Mouse (Mus musculus): ENCODE results near the gene Pla2g5.

Gene Pla2g5

GRCm38 (mm10) chr4:138794344-138794743 lies 68.9 kb downstream of the Pla2g5 start:
- no peak for DNase-seq

DNA sequence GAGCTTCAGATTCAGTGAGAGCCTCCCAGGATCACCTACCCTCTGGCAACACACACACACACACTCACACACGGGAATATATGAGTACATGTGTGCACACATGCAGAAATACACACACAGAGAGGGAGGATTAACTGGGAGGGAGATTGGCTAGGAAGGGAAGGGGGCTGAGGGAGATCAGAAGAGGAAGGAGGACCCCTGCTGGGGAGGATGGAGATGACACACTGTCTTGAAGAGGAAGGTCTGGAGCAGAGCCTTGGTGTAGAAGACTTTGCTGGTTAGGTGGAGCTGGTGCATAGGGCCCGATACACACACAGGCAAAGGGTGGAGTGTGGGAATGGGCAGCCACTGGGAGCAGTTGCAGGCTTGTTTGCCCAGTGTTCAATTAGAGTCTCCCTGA lies 70.0 kb downstream of the Pla2g5 start:
- DNase-seq: peak; percentile 63

- peak; percentile 18 for DNase-seq
These were observed 70.7 kb downstream of the Pla2g5 start for GRCm38 (mm10) chr4:138792599-138792998.

DNA sequence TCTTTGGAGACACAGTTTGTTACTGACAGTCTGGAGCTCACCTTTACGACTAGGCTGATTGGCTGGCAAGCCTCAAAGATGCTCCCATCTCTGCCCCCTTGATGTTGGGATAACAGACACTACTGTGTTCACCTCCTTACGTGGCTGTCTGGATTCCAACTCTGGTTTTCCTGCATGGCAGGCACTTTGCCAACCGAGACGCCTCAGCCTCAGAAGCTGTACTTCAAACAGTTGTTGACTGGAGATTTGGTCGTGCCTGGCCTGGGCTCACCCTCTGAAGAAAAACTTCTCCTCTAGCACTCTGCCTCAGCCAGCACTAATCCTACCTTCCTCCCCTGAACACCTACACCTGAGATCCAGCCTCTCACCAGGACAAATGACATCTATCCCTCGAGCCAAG lies 71.8 kb downstream of the Pla2g5 start:
- DNase-seq: no peak

GRCm38 (mm10) chr4:138788381-138788780 lies 74.9 kb downstream of the Pla2g5 start:
- DNase-seq: no peak

- DNase-seq: no peak
These were observed 77.1 kb downstream of the Pla2g5 start for GRCm38 (mm10) chr4:138786141-138786540.

- DNase-seq: peak; percentile 21
These were observed 77.6 kb downstream of the Pla2g5 start for GRCm38 (mm10) chr4:138785721-138786120.

DNA sequence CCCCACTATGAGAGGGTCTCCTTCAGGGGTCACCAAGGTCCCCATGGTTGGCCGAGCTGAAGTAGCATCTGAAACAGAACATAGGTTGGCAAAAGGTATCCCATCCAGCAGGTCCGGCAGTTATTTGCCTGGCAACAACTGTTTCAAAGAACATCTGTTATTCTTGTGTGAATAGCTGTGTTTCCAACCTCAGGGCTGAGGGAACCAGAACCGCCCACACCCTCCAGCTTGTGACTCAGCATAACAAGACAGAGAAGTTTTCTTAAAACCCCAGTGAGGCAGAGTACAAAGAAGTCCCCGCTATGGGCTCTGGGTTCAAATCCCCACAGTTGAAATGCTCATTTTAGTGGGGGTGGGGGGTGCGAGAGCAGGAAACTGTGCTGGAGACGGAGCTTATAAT lies 81.2 kb downstream of the Pla2g5 start:
- no peak for DNase-seq

- DNase-seq: no peak
These were observed 83.0 kb downstream of the Pla2g5 start for GRCm38 (mm10) chr4:138780300-138780699.

- no peak for DNase-seq
These were observed 85.6 kb downstream of the Pla2g5 start for GRCm38 (mm10) chr4:138777417-138778407.

DNA sequence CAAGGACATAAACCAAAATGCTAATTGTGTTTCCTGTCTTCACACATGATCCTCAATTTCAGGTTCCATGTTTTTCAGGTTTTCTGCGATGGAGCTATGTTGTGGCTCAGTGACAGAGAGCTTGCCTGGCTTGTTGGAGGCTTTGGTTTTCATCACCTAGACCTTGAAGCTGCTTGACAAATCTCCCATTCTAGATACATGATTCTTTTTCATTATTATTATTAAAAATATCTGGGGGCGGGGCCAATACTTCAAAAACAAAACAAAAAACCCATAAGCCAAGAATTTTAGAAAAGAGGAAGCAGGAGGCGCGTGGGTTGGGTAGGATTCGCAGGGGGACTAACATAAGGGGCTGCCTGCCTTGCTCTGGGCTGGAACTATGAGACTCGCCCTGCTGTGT lies 87.8 kb downstream of the Pla2g5 start, which contains the start of gene Pla2g2d:
Pla2g2d (plus strand) TSS at position 301 of the 400 bp plus-strand sequence.
- DNase-seq: no peak

DNA sequence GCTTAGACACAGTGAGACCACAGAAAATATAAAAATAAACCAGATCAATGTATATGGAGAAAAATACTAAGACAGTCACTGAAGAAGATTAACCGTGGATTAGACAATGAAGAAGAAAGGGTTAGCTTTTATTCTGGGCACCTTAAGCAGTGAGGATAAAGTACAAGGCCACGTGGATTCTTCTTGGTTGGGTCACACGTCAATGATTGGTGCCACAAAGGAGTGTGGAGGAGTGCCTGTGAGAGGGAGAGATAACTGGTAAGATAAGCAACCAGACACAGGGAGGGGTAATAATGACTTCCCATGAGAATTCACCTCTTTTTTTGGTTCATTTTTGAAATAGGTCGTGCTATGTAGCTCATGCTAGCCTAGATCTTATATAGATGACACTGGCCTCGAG lies 90.9 kb downstream of the Pla2g5 start:
- no peak for DNase-seq

- no peak for DNase-seq
These were observed 91.3 kb downstream of the Pla2g5 start for GRCm38 (mm10) chr4:138771970-138772369.

DNA sequence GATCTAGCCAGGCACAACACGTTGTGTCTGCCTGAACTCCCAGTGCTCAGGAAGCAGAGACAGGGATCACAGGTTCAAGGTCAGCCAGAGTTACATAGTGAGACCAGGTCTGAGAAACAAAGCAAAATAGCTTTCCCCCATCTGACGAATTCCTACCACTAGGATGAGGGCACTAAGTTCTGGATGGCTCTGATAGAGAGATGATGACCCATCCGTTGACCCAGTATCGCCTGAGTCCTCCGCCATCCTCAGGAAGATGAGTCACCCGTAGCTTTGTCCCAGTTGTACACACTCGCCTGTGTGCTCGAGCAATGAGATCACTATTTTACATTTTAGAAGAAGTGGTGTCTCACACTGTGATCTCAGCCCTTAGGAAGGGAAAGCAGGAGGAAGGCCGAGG lies 101.0 kb downstream of the Pla2g5 start:
- DNase-seq: no peak

DNA sequence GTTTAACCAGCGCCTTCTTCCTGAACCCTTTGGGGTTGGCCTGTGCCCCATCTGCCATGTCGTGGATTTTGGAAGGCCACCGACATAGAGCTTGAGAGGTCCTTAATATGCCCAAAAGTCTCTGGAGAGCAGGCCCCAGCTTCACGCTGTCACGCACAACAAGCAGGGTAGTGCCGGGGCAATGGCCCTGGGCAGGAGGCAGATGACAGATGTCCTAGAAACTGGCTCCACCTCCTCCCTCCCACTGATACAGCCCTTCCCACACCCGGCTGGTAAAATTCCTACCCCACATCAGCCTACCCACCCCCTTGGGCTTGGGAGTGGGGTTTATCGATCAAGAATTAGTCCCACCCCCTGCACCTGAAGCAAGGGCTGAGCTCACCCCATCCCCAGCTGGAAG lies 105.9 kb downstream of the Pla2g5 start, which contains the start of gene Pla2g2f:
Pla2g2f (minus strand) TSS at position 211 of the 400 bp plus-strand sequence.
- DNase-seq: no peak

DNA sequence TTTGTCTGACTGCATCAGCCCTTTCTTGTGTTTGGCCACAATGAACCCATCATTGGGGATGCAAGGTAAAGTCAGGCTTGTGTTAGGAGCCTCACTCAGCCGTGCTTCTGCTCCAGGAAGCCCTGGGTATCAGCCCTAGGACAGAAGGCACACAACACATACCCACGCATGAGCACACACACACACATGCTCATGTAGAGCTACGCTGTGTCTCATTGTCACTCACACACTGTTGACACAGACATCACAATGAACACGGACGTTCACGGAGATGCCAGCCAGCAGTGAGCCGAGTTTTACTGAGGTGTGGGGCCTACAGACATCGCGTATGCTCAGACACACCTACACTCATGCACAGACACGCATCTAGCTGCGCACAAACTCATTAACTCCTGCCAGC lies 107.3 kb downstream of the Pla2g5 start:
- no peak for DNase-seq

DNA sequence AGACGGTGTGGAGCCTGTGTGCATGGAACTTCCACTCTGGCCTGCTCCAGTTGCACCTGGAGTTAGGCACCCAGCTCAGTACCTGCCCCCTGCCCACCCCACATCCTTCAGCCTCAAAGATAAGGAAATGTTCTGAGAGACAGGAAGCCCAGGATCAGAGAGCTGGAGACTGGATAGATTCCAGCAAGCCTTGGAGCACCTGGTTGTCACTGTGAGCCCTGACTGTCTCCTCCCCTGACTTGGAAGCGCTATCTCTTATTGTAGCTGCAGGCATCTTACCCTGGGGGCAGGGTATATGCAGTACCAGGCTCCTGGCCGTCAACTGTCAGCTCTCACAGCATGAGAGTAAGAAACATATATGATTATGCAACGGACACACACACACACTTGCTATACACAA lies 107.8 kb downstream of the Pla2g5 start:
- DNase-seq: no peak

DNA sequence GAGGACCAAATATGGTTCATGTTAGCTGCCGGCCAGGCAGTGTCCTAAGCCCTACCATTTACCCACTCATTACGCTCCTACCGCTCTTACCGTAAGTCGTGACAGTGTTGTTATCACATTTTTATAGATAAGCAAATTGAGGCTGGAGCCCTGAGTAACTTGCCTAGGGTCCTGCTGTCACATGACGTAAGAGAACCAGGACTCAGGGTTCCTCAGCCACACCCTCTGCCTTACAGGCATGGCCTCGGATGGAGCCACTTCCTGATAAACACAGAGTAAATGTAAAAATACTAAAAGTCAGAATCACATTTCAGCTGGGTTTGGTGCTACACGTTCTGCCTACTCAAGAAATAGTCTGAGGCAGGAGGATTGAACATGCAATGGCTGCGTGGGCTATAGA lies 108.8 kb downstream of the Pla2g5 start:
- DNase-seq: no peak

DNA sequence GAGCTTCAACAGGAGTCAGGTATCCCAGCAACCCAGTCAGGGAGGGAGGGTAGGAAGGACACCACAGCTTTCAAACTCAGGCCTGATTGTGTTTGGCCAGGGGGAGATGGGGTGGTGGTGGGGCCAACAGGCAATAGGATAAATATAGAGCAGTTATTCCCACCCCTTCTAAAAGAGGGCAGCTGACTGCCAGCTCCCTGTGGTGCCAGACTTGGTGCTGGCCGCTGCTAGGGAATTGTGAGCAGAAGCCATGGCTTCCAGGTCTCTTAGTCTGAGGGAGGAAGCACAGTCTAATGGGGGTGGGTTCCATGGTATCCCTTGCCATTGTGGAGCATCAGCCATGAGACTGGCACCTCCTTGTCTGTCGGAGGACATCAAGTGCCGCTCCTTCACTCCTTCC lies 109.7 kb downstream of the Pla2g5 start:
- no peak for DNase-seq

- no peak for DNase-seq
These were observed 110.7 kb downstream of the Pla2g5 start for GRCm38 (mm10) chr4:138752603-138753002.

Measured in lung, postnatal 10 days (tissue).